Mouse (Mus musculus) cortical plate, adult 2 months (tissue): ENCODE data around the gene Chst4.

ENCODE experiments used
- CTCF ChIP-seq: fragments of 200-500 bp; IDR thresholded peaks from 2 replicates; pipeline ENCODE4 v1.5.1; 2011; ENCODE audit warnings: mild to moderate bottlenecking, control low read depth, low read length; ENCODE audit not compliant: insufficient read depth; ENCODE audit errors: extremely low read depth
- POLR2A ChIP-seq: fragments of 200-500 bp; IDR thresholded peaks from 2 replicates; pipeline ENCODE4 v1.6.1; 2011; ENCODE audit warnings: mild to moderate bottlenecking, low read length, control low read depth; ENCODE audit not compliant: insufficient read depth; ENCODE audit errors: extremely low read depth

- no peak for TF ChIP-seq CTCF
- TF ChIP-seq POLR2A = no peak
Observed at GRCm38 (mm10) chr8:110008995-110009446, 30.5 kb downstream of the Chst4 start.
